ENCODE assay signal across 9 mouse cellular contexts in the genomic region with DNA sequence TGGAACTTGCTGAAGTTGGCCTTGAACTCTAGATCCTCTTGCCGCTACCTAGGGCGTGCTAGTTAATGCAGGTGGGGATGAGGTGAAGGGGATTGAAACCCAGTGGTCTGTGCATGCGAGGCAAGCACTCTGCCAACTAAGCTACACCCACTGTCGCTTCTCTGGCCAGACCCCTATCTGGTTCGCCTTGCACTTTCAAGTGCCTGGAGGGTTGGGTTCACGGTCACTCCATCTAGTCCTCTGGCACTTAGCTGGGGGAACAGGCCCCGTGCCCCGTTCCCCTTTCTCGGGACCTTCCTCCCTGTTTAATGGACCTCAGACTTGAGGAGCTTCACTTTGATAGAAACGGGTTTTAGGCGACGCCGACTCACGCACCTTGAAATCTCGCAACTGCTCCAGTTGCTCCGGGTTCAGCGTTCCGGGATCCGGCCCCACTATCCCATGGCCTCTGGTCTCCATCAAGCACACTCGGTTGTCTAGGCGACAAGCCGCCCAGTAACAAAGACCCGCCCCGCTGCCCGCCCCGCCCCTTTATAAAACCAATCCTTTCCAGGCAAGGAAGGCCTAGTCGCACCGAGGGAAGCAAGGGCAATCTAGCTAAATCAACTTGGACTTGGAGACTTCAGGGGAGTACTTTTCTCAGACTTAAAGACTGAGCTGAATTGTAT. TPM values are rescaled to one million over a fixed set of nuclear protein-coding genes. Genes with fewer than 3 reads are reported as not detected.
A peak's percentile ranks its signal among the peaks of the same experiment; 100 is the strongest.
DNase-seq lines count a peak whose midpoint lies in the region; ATAC-seq and TF ChIP-seq lines count a peak whose summit lies in the region.
"Had no signal": no experiment of that assay in that cellular context is flagged by ENCODE, and none has a peak within 500 bp of the region (broad histone marks: within the 10 kb centered on the region; RNA-seq: fewer than 3 reads in every experiment).

No protein-coding gene starts in this region.

- no peak for TF ChIP-seq EP300 in liver, postnatal 0 days (IDR thresholded peaks at IDR 0.05; ENCODE audit: low read depth)

- no peaks in the 10 kb centered on the region for H3K4me1 ChIP-seq in thymus, adult 2 months (replicated peaks; ENCODE audit: control insufficient read depth, insufficient read depth, low read length)
- H3K4me1 ChIP-seq in intestine, embryonic 14.5 days (replicated peaks; ENCODE audit: control insufficient read depth, insufficient read depth, low read length): peaks cover 22% of the 10 kb centered on the region; the same call in 1 of the 2 replicates
- H3K4me1 ChIP-seq in liver, postnatal 0 days (ENCODE audit: insufficient read depth): no peaks in the 10 kb centered on the region
- peaks cover 27% of the 10 kb centered on the region for H3K4me1 ChIP-seq in olfactory bulb, adult 2 months (ENCODE audit: control insufficient read depth, insufficient read depth, low read length)
- H3K4me1 ChIP-seq: liver, embryonic 15.5 days had no signal

- ATAC-seq in intestine, embryonic 14.5 days (replicated peaks; ENCODE audit: low FRiP score, low TSS enrichment, low read depth): peak; percentile 61
- no peak for ATAC-seq in liver, postnatal 0 days

- TF ChIP-seq POLR2A in thymus, adult 2 months (IDR thresholded peaks at IDR 0.05; ENCODE audit: control insufficient read depth, extremely low read depth, insufficient read depth, low read length, poor library complexity): no peak
- no peak for TF ChIP-seq POLR2A in olfactory bulb, adult 2 months (IDR thresholded peaks at IDR 0.05; ENCODE audit: insufficient read depth, low read depth, low read length)

- no peak overlapping the region for H3K9ac ChIP-seq in intestine, embryonic 14.5 days (ENCODE audit: low read length)
- H3K9ac ChIP-seq in liver, postnatal 0 days (replicated peaks): no peak overlapping the region
- H3K9ac ChIP-seq: liver, embryonic 15.5 days had no signal

- peak overlapping the region; percentile 44 for H3K4me2 ChIP-seq in intestine, embryonic 14.5 days (ENCODE audit: low read length)
- H3K4me2 ChIP-seq in liver, postnatal 0 days (ENCODE audit: low read depth, low read length): no peak overlapping the region
- H3K4me2 ChIP-seq: liver, embryonic 15.5 days had no signal

- H3K9me3 ChIP-seq in intestine, embryonic 14.5 days (ENCODE audit: control insufficient read depth, low read length): no peaks in the 10 kb centered on the region
- no peaks in the 10 kb centered on the region for H3K9me3 ChIP-seq in liver, postnatal 0 days (ENCODE audit: low read length)
- H3K9me3 ChIP-seq: liver, embryonic 15.5 days had no signal

- H3K27me3 ChIP-seq in thymus, adult 2 months (ENCODE audit: control insufficient read depth, insufficient read depth, low read length): no peaks in the 10 kb centered on the region; the same call in 1 of the 2 replicates
- H3K27me3 ChIP-seq in intestine, embryonic 14.5 days (replicated peaks; ENCODE audit: control insufficient read depth, insufficient read depth, low read length): no peaks in the 10 kb centered on the region
- no peaks in the 10 kb centered on the region for H3K27me3 ChIP-seq in liver, postnatal 0 days (ENCODE audit: insufficient read depth, low read length)

- peak overlapping the region; percentile 31; the same call in 1 of the 2 replicates for H3K27ac ChIP-seq in thymus, adult 2 months (ENCODE audit: control insufficient read depth, insufficient read depth, low read length)
- peak overlapping the region; percentile 44; the same call in 1 of the 2 replicates for H3K27ac ChIP-seq in intestine, embryonic 14.5 days (ENCODE audit: low read depth)
- H3K27ac ChIP-seq in liver, postnatal 0 days (ENCODE audit: low read depth): no peak overlapping the region
- H3K27ac ChIP-seq in olfactory bulb, adult 2 months (ENCODE audit: insufficient read depth, low read depth, low read length): no peak overlapping the region
- H3K27ac ChIP-seq: liver, embryonic 15.5 days had no signal

- no peak overlapping the region for H3K4me3 ChIP-seq in thymus, adult 2 months (ENCODE audit: control insufficient read depth, insufficient read depth, low read length)
- H3K4me3 ChIP-seq in intestine, embryonic 14.5 days (ENCODE audit: low read depth, low read length): peak overlapping the region; percentile 13; the same call in 1 of the 2 replicates
- H3K4me3 ChIP-seq in liver, postnatal 0 days (ENCODE audit: low read depth, low read length): no peak overlapping the region
- peak overlapping the region; percentile 16; the same call in 1 of the 2 replicates for H3K4me3 ChIP-seq in olfactory bulb, adult 2 months (ENCODE audit: insufficient read depth, low read depth, low read length)
- H3K4me3 ChIP-seq: liver, embryonic 15.5 days had no signal

- 41% methylated on average over 28 of the region's 28 CpGs for WGBS in thymus, adult 2 months
- 10% methylated on average over 28 of the region's 28 CpGs for WGBS in intestine, embryonic 14.5 days
- WGBS in liver, postnatal 0 days (ENCODE audit: insufficient replicate concordance): 14% methylated on average over 28 of the region's 28 CpGs
- WGBS in olfactory bulb, adult 2 months: 27% methylated on average over 28 of the region's 28 CpGs

- H3K36me3 ChIP-seq in thymus, adult 2 months (ENCODE audit: control insufficient read depth, insufficient read depth, low read length): no peaks in the 10 kb centered on the region
- no peaks in the 10 kb centered on the region for H3K36me3 ChIP-seq in intestine, embryonic 14.5 days (ENCODE audit: control insufficient read depth, insufficient read depth, low read length)
- H3K36me3 ChIP-seq in liver, postnatal 0 days (replicated peaks; ENCODE audit: insufficient read depth, low read length): no peaks in the 10 kb centered on the region
- H3K36me3 ChIP-seq: liver, embryonic 15.5 days had no signal

- DNase-seq in thymus, adult 2 months: no peak
- no peak for DNase-seq in thymus, postnatal 25 days
- DNase-seq in forelimb bud, embryonic 11.5 days (ENCODE audit: low read depth, low spot score): peak; percentile 74
- peak; percentile 77 for DNase-seq in intestine, embryonic 14.5 days (ENCODE audit: low spot score)
- peak; percentile 44 for DNase-seq in liver, postnatal 0 days
- DNase-seq in layer of hippocampus, postnatal 10 days (ENCODE audit: low spot score in 2 of 2): no peak
- DNase-seq in cerebellum, adult 11-12 months: no peak

- no peak for TF ChIP-seq CTCF in thymus, adult 2 months (IDR thresholded peaks at IDR 0.05; ENCODE audit: borderline replicate concordance, control insufficient read depth, extremely low read depth, insufficient read depth, low read length, poor library complexity)
- no peak for TF ChIP-seq CTCF in liver, postnatal 0 days (IDR thresholded peaks at IDR 0.05; ENCODE audit: low read depth)
- TF ChIP-seq CTCF in olfactory bulb, adult 2 months (IDR thresholded peaks at IDR 0.05; ENCODE audit: insufficient read depth, low read depth, low read length): no peak

RNA-seq across cellular contexts. Expression of a gene that starts 5.5 kb away (rescaled TPM):
- 3.0 and 3.3 TPM in 2 replicates for polyA plus RNA-seq in thymus, adult 2 months (2012; rRNA removed)
- 47.7 and 54.3 TPM in 2 replicates for polyA plus RNA-seq in intestine, embryonic 14.5 days (2014; fragmentation: Nextera tagmentation; extraction: Ambion mirVana)
- polyA plus RNA-seq in liver, postnatal 0 days (2015; fragmentation: Nextera tagmentation; extraction: Ambion mirVana): 0.04 and 0.06 TPM in 2 replicates
- 386 TPM in 1 of 2 replicates, not detected in the other for polyA plus RNA-seq in olfactory bulb, adult 2 months (2012; ENCODE audit: insufficient read depth, insufficient read length, low replicate concordance, missing spikeins)
- 100 to 1,000 TPM; 222 to 249 TPM for total RNA-seq in layer of hippocampus, postnatal 10 days (2021)

RNA-seq across cellular contexts. Expression of a gene that starts 7.6 kb away (rescaled TPM):
- polyA plus RNA-seq in thymus, adult 2 months (2012; rRNA removed): 0.50 TPM in 1 of 2 replicates, not detected in the other
- 8.1 and 9.3 TPM in 2 replicates for polyA plus RNA-seq in intestine, embryonic 14.5 days (2014; fragmentation: Nextera tagmentation; extraction: Ambion mirVana)
- 0.34 TPM in 1 of 2 replicates, not detected in the other for polyA plus RNA-seq in liver, postnatal 0 days (2015; fragmentation: Nextera tagmentation; extraction: Ambion mirVana)
- polyA plus RNA-seq in olfactory bulb, adult 2 months (2012; ENCODE audit: insufficient read depth, insufficient read length, low replicate concordance, missing spikeins): not detected in 2 replicates
- total RNA-seq in layer of hippocampus, postnatal 10 days (2021): 1 to 10 TPM; 5.7 to 8.8 TPM

RNA-seq across cellular contexts. Expression of a gene that starts 28.9 kb away (rescaled TPM):
- polyA plus RNA-seq in thymus, adult 2 months (2012; rRNA removed): 0.43 and 0.71 TPM in 2 replicates
- 0.26 and 0.51 TPM in 2 replicates for polyA plus RNA-seq in intestine, embryonic 14.5 days (2014; fragmentation: Nextera tagmentation; extraction: Ambion mirVana)
- 0.15 and 0.38 TPM in 2 replicates for polyA plus RNA-seq in liver, postnatal 0 days (2015; fragmentation: Nextera tagmentation; extraction: Ambion mirVana)
- not detected in 2 replicates for polyA plus RNA-seq in olfactory bulb, adult 2 months (2012; ENCODE audit: insufficient read depth, insufficient read length, low replicate concordance, missing spikeins)
- total RNA-seq in layer of hippocampus, postnatal 10 days (2021): not detected

RNA-seq across cellular contexts. Expression of a gene that starts 29.5 kb away (rescaled TPM):
- polyA plus RNA-seq in thymus, adult 2 months (2012; rRNA removed): 46.4 and 47.5 TPM in 2 replicates
- polyA plus RNA-seq in intestine, embryonic 14.5 days (2014; fragmentation: Nextera tagmentation; extraction: Ambion mirVana): 73.2 and 76.2 TPM in 2 replicates
- 27.4 and 28.7 TPM in 2 replicates for polyA plus RNA-seq in liver, postnatal 0 days (2015; fragmentation: Nextera tagmentation; extraction: Ambion mirVana)
- polyA plus RNA-seq in olfactory bulb, adult 2 months (2012; ENCODE audit: insufficient read depth, insufficient read length, low replicate concordance, missing spikeins): not detected in 2 replicates
- total RNA-seq in layer of hippocampus, postnatal 10 days (2021): 10 to 100 TPM; 45.3 to 48.8 TPM

RNA-seq across cellular contexts. Expression of a gene that starts 59.5 kb away (rescaled TPM):
- polyA plus RNA-seq in thymus, adult 2 months (2012; rRNA removed): 2.6 and 4.1 TPM in 2 replicates
- 11.4 and 14.6 TPM in 2 replicates for polyA plus RNA-seq in intestine, embryonic 14.5 days (2014; fragmentation: Nextera tagmentation; extraction: Ambion mirVana)
- polyA plus RNA-seq in liver, postnatal 0 days (2015; fragmentation: Nextera tagmentation; extraction: Ambion mirVana): 7.1 and 7.7 TPM in 2 replicates
- polyA plus RNA-seq in olfactory bulb, adult 2 months (2012; ENCODE audit: insufficient read depth, insufficient read length, low replicate concordance, missing spikeins): not detected in 2 replicates
- total RNA-seq in layer of hippocampus, postnatal 10 days (2021): 10 to 100 TPM; 43.9 to 47.7 TPM

Comparison
In these comparisons a context has a peak if more than half of its experiments do, and no peak if none do; other contexts are left out.
1. DNase-seq: peak in forelimb bud, embryonic 11.5 days (single experiment), intestine, embryonic 14.5 days (single experiment) and liver, postnatal 0 days (single experiment); none in thymus, adult 2 months (single experiment), thymus, postnatal 25 days (single experiment), layer of hippocampus, postnatal 10 days (0 of 2) and cerebellum, adult 11-12 months (single experiment).
2. H3K27ac ChIP-seq: peak in thymus, adult 2 months (single experiment) and intestine, embryonic 14.5 days (single experiment); none in liver, postnatal 0 days (single experiment) and olfactory bulb, adult 2 months (single experiment).
3. H3K4me3 ChIP-seq: peak in intestine, embryonic 14.5 days (single experiment) and olfactory bulb, adult 2 months (single experiment); none in thymus, adult 2 months (single experiment) and liver, postnatal 0 days (single experiment).